Mouse (Mus musculus) kidney, postnatal 14 days (tissue): ENCODE measurements around the gene Sec16a.

Experiments used
- DNase-seq: peaks from one replicate; pipeline ENCODE4 v3.0.0; 2022; ENCODE audit warnings: mixed read lengths

Gene Sec16a

DNA sequence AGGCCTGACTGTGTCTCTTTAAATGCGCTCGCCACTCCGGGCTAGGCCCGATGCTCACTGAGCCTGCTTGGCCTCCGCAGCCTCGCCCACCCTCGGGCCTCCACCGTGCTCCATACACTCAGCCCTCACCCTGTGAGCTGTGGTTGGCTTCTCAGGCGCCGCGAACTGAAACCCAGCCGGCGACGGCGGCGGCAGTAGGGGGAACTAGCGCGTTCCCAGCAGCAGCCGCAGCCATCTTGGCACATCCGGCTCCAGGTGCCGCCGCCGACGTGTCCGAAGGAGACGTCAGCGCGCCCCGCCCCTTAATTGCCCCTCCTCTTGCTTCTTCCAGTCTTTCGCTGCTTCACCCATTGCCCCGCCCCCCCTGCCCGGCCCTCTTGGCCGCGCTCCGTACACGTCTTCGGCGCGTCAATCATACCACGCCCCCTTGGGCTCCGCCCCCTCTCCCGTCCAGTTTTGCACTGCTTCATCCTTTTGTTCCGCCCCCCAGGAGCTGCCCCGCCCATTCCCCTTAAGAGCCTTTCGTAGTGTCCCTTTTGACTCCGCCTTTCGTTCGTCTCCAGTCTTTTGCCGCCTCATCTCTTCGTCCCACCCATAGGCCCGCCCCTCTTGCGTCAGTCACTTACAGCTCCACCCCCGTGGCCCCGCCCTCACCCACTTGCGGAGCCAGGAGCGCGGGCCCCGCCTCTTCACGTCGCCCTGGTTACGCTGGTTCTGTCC, at the start of gene Sec16a:
TSS of gene Sec16a (minus strand) at position 271 of the 720 bp plus-strand sequence.
- peak; percentile 100 for DNase-seq

DNA sequence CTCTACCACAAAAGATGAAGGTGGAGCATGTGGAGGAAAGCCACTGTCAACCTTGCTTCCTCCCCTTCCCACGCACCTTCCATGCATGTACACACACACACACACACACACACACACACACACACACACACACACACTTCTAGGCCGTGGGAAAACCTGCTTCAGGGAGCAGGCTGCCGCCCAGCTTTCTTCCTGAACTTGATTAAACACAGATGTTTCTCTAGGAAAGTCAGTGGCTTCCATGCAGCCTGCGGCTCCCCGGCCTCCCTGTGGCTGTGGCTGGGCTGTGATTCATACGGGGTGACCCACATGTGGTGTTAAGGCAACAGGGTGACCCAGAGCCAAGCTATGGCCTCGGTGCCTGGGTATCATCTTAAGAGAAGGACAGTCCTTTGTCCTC, 49.4 kb upstream of the Sec16a start:
- no peak for DNase-seq

DNA sequence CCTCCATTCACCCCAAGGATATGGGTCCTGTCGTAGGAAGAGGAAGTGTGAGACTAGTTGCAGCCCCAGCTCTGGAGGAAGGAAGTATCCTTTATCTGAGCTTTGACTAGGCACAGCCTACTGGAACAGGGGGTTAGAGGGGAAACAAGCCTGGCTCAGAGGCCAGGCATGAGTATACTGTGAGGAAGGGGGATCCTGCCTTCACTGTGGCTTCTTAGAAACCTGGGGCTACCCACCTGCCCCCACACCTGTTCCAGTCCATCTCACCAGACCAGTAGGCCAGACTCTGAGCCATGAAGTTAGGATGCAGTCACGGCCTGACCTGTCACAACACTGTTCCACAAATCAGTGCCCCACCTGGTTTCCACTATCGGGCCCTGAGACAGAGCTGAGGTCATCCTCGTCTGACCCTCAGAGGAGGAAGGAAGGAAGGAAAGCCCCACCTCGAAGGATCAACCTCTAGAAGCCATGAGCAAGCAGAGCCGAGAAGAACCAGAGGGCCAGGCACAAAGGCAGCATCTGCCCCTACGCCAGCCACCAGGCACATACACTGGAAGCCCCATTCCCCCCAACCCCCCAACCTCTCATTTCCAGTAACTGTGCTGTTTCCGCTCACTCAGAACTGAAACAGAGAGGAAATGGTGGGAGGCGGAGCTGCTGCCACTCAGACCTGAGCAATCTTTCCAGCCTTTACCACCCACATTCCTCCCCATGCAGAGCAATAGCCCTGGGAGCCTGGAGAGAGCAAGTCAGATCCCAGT, 48.2 kb upstream of the Sec16a start:
- peak; percentile 71 for DNase-seq

DNA sequence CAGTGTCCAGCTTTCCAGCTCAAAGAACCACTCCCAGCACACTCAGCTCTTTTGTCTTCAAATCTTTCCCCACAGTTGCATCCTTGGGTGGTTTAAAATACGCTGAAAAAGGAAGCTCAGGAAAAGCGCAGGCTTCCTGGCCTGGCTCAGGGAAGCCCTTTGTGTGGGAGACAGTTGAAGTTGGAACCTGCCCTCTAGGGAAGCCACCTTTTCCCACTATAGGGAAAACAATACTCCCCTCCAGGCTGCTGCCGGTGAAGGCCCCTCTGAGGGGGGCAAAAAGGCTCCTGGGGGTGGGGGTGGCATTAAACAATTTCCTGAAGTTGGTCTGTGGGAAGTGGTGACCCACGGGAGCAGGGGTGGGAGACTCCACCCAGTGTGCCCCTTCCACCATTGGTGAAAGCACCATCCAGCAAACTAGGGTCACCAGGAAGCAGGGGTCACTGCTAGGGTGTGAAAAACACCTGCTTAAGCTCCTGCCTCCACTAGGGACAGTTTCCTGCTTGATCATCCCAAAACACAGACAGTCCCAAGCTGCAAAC, 45.8 kb upstream of the Sec16a start:
- DNase-seq, result peak; percentile 67

DNA sequence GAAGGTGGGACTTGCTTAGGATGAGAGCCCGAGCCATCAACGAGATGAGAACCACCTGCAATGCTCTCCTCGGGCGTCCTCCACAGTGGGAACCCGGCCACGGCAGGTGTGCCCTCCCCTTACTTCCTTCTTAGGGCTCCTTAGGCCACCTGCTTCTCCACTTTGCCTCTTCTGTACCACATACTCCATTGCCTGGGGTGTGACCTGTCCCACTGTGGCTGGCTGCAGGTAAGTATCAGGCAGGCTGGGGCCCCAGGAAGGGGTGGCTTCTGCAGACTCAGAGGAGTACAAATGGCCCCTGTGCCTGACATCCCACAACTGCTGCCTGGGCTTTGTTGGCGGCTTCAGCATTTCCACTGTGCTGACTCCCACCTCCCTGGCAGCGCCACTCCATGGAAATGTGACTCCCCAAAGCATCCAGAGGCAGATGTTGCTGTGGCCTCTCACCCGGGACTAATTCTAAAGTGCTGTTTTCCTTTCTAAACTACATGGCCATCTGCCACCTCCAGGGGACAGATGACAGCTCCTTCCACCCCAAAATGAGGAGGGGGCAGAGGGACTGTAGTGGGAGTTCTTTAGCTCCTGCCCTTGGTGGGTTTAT, 43.6 kb upstream of the Sec16a start:
- DNase-seq, result no peak

DNA sequence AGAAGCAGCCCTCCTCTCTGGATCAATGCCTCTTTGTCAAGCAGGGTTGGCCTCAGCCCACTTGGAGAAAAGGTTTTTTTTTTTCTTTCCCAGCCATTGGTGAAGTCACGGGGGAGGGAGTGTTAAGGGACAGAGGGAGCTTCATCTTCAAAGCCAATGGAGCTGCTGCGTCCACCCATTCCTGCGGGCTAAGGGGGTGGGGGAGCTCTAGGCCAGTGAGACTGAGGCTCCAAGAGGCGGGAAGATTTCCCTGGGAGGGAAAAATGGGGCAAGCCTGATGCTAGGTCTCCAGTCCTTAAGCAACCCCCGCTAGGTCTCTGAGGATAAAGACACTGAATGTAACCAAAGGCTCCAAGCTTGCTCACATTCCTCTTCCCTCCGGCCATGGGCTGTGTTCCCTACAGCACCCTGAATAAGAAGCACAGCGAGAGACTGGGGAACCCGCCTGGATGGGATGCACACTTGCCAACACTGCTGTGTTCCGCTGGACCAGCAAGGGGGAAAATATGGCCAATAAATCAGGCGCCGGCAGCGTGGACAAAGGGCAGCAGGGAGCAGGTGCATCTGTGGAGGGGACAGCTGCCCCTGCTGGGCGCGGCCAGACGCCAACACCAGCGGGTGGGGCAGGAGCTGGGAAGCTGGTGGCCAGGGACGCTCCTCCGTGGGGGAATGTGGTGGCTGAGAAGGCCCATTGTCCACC, 42.5 kb upstream of the Sec16a start:
- no peak for DNase-seq

DNA sequence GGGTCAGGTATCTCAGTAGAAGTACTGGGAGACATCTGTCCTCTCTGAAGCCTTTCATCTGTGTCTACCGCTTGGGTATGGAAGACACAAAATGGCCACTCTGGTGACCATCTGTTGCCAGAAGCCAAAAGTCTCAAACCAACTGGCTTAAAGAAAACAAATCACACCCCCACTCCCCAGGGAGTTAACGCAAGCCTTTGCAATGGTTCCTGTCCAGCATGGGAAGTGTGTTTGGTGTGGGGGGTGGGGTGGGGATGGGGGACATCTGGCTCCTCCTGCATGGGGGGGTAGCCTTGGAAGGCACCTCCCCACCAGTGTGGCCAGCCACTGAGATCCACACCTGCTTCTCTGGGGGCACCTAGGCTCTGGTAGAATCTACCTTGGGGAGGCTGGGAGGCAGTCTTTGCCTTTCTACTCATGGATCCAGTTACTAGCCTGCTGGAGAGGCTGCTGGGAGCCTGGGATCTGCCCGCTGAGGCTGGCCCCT, 41.9 kb upstream of the Sec16a start:
- no peak for DNase-seq

DNA sequence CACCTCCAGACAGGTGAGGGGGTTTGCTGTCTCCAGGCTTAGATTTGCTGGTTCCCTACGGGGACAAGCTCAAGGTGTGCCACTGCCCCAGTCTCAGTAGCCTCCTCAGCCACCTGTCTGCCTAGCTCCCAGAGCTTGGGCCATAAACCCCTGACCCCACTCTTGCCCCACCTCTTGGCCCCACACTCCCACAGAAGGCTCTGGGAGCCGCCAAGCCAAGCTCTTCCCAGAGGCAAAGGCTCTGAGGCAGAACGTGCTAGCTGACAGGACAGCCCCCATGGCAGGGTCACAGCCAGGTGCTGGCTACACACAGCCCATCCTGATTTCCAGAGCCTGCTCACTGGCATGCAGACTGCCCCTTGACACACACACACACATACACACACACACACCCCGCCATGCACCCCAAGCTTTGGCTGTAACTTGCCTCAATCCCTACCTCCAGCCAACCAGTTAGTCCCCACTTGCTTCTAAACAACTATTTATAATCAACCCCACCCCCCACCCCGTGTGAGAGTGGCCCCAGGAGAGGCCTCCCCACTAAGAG, 41.3 kb upstream of the Sec16a start:
- DNase-seq, result no peak

DNA sequence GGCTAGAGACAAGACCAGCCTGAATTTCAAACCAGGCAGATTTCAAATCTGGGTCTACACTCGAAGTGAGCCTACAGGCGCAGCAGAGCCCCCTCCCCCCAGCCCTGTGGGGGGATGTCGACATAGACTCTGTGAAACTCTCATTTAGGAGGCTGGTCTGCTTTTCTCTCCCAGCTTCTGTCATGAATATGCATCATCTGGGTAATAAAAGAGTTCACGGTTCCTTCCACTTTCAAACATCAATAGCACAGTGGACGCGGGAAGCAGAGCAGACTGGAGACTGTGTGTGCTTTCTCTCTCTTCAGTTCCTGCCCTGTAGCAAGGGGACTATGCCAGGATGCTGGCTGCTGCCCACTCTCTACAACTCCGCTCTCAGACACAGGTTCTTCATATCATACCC, 40.7 kb upstream of the Sec16a start:
- DNase-seq, result no peak

DNA sequence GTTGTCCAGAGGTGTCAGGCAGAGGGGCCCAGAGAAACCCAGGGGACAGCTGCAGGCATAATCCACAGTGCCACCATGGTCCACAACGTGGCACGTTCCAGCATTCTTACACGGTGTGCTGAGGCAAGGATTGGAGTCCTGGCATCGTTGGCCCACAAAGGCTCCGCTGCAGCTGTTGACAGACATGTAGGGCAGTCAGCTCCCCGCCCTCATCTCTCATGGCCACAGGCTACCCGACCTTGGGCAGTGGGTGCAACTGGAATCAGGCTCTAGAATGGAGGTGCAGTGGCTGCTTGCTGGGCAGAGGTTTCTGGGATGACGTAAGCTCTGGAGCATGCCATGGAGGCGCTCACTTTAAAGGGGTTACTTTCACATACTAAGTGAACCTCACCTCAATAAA, 40.3 kb upstream of the Sec16a start:
- no peak for DNase-seq

DNA sequence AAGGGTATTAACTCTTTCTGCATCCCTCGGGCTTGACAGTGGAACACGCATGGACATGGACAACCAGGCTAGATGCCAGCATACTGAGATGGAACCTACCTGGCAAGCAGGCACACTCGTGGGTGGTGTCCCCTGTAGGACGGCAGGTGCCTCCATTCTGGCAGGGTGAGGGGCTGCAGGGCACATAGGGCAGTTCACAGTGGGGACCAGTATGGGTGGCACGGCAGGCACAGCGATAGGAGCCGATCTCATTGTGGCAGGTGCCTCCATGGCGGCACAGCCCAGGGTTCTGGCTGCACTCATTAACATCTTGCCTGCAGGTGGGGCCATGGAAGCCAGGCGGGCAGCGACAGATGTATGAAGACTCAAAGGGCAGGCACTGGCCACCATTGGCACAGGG, 39.2 kb upstream of the Sec16a start:
- no peak for DNase-seq

DNA sequence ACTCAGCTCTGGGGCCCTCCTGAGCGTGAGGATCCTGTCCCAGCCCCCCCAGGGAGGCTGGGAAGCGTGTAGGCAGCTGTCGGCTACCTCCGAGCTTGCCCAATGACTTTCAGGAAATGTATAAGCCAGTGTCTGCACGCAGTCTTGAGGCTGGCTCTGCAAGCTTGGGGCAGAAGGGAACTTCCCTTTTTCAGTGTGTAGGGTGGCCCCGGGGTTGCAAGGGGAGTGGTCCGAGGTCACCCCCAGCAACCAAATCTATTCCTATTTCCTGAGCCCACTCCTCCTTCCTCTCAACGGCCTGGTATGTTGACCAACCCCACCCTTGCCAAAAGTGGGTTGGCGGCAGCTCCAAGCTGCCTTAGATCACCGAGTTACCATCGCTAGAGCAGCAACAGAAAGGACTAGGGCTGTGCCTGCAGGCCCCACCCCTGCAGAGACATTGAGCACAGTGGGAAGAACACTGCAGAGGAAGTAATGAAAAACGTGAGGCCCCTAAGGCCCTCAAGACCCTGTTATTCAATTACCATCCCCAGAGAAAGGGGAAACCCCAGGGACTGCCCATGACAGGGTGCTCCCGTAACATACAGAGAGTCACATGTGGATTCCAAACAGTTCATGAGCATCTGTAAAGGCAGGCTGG, 38.3 kb upstream of the Sec16a start:
- DNase-seq, result no peak

DNA sequence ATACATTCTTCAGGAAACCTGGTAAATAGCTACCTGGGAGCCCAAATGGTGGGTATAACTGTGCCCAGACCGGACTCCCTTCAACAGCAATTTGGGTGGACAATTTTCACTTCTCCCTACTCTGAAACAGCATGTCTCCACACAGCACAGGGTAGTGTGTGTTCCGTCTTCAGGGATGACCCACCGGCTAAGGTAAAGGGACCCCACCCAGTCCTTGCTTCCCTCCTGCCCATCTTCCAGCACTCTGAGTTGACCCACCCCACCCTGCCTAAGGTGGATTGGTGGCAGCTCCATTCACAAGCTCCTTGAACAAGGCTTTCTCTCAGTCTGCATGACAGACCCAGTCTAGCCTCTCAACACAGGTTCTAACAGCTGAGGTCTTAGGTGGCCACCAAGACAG, 37.8 kb upstream of the Sec16a start:
- DNase-seq, result no peak

DNA sequence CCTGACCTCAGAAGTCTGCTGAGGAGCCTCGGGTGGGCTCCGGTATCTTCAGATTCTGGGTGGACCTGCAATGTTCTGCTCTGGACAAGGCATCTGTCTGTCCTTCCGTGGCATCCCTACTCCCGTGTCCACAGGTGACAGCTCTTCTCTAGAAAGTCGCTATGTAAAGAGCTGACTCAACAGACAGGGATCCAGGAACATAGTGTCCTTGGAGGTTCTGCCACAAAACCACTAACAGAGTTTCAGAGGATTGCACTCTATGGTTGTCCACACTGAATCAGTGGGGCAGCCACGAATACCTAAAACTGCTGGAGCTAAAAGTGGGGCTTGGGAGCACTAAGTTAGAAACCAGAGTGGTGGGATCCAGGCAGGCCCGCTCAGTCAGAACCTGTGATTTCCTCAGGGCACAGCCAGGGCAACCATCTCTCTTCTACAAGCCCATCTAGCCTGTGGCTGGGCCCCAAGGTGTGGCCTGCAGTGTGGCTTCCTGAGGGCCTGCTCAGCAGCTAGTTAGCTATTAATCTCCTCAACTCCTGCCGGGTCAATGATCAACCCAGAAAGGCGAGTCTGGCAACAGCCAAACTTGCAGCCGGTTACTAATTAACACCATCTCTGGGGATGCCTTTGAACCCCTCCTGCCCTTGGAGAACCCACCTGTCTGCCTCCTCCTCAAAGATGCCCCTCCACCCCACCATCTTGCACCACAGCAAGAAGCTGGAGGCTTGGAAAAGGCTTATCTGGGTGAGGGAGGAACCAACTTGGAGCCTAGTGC, 36.9 kb upstream of the Sec16a start:
- peak; percentile 92 for DNase-seq

DNA sequence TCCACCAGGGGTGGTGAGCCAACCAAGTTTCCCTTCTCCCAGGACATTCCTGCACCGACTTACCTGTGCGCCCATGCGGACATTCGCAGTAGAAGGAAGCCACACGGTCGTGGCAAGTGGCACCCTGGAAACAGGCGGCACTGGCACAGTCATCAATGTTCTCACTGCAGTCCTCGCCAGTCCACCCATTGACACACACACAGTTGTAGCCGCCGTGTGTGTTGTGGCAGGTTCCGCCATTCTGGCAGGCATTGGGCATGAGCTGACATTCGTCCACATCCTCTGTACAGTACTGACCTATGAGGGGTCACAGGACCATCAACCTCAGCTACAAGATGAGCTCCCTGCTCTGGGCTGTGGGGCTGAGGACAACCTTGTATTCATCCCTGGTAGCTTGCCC, 35.9 kb upstream of the Sec16a start:
- no peak for DNase-seq

DNA sequence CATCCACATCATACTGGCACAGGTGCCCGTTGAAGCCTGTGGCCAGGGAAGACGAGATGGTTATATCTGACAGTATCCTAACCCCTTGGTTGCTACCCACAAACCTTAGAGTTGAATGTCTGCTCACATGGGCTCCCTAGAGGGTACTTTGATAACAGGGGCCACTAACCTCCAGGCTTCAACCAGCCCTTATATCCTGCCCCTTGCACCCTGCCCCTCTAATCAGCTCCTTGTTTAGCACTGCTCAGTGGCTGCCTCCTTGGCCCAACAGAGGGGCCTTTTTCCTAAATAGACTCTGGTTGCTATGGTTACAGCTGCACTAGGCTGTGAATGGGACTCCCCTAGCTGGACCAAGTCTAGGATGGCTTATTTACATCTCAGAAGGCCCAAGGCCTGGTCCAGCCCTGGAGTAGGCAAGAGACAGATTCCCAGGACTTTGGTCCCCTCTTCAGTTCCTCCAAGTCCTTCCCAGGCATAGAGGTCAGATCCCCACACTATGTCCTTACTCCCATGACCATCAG, 33.7 kb upstream of the Sec16a start:
- no peak for DNase-seq

DNA sequence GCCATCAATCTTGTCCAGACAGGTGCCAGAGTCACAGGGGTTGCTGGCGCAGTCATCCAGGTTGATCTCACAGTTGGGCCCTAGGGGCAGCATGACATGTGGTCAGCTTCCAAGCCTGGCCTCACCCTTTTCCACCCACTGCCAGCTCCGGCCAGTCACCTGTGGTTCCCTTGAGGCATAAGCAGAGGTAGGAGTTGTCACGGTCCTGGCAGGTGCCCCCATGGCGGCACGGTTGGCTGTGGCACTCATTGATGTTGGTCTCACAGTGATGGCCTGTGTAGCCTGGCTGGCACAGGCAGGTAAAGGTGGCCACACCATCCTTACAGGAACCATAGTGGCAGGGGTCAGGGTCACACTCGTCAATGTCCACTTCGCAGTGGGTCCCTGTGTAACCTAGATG, 32.9 kb upstream of the Sec16a start:
- no peak for DNase-seq

DNA sequence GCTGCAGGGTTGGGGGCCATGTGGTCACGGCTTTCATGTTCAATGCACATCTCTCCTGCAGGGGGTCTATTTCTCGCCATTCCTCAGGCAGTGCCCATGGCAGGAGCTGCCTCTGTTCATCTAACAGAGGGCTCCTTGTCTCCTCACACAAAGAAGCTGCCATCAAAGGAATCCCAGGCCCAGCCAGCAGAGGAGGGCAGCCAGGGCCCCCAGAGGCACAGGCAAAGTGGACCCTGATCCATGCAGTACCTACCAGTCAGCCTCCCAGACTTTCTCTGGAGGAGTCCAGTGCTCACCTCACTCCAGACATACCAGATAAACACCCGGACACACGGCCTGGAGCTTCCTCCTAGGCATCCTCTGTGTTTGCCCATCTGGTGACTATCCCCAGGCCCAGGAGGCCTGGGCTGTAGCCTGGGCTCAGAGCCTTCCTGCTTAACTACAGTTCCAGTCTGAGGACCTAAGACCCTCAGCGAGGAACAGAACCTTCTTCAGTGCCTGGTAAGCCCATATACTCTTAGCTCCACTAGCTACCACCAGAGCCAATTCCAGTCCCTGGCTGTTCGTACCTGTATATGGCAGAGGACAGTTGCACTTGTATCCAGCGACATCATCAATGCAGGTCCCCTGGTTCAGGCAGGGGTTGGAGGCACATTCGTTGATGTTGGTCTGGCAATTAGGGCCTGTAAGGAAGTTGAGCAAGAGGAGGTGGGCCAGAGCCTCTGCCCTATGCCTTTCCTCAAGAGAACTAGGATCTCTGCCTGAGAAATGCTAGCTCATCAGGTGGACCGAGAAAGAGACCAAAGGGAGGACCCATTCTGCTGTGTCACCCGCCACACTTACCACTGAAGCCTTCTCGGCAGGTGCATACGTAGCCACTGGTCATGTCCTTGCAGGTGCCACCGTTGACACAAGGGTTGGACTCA, 30.8 kb upstream of the Sec16a start:
- DNase-seq, result no peak

DNA sequence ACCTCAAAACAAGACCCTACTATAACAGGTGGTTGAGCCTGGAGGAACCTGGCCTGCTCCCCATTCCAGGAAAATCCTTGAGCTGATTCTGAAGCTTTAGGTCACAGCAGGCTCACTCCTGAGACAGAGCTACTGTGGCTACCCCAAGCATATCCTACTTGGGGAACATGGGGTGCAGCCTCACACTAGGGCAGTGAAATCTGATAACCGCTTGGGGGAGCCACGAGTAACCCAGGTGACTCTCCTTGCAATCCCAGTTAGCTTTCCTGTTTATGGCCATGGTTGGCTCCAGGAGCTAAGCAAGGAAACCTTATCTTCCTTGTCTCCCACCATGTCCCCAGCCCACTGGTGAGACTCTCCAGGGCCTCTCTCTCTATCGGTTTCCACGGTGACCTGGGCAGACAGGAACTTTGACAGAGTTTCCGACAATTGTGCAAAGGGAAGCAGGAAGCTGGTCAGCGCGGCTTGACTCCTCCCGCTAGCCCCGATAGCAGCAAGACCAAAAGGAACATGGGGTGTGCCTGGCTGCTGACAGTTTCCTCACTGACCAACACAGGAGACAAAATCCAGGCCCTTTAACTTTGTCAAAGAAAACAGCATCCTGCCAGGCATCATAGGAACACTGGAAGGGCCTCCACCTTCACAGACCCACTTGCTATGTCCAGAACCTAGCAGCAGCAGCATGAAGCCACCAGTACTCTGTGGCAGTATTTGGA, 29.9 kb upstream of the Sec16a start:
- DNase-seq, result peak; percentile 85
